Mouse (Mus musculus): ENCODE measurements around the gene Rnps1.

DNA sequence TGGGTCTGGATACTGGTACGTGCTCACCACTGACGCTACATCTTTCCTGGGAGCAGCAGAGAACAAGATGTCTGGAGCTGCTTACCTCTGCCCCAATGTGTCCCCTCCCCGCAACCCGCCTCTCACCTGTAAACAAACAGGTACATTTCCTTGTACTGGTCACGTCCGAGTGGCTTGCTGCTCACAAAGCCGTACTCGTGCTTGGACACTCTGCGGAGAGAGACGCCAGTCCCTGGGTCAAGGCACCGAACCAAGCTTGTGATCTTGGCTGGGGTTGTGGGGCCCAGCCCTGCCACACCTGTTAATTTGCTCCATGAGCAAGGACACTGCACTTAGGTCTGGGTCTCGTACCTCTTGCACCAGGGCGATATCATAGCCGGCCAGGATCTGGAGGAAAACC is 27.7 kb downstream of the Rnps1 start:
- TF ChIP-seq CTCF (conservative IDR thresholded peaks at IDR 0.05; ENCODE audit: insufficient read depth, insufficient read length, low read depth, low read length) (no peak), POLR2A (IDR thresholded peaks at IDR 0.05; ENCODE audit: low read depth, low read length) (no peak)

Measured in kidney, adult 2 months (tissue).